Mouse (Mus musculus) intestine, embryonic 16.5 days (tissue): ENCODE results near the gene Akap2. TPM values are rescaled to one million over a fixed set of nuclear protein-coding genes. Genes with fewer than 3 reads are reported as not detected.

Experiments used
- ATAC-seq: fragments of 200-750 bp; cut with Nextera tagmentation; 2 replicates; pipeline ENCODE4 v1.8.0; 2017; ENCODE audit warnings: moderate TSS enrichment, moderate library complexity
- H3K27ac ChIP-seq: fragments of 300-500 bp; sonication (generic); 2 replicates; pipeline ENCODE4 v1.5.1; 2014; ENCODE audit warnings: mild to moderate bottlenecking, low read length
- H3K27me3 ChIP-seq: fragments of 300-500 bp; sonication (generic); replicated peaks from 2 replicates; pipeline ENCODE4 v1.6.1; 2014; ENCODE audit warnings: low read length, control low read depth, mixed read lengths; ENCODE audit not compliant: control insufficient read depth, insufficient read depth
- H3K36me3 ChIP-seq: fragments of 300-500 bp; sonication (generic); 2 replicates; pipeline ENCODE4 v1.6.1; 2014; ENCODE audit warnings: low read length, control low read depth; ENCODE audit not compliant: control insufficient read depth, insufficient read depth
- H3K4me1 ChIP-seq: fragments of 300-500 bp; sonication (generic); 2 replicates; pipeline ENCODE4 v1.6.1; 2014; ENCODE audit warnings: low read length, control low read depth, mixed read lengths; ENCODE audit not compliant: control insufficient read depth, insufficient read depth
- H3K4me2 ChIP-seq: fragments of 300-500 bp; sonication (generic); 2 replicates; pipeline ENCODE4 v1.6.1; 2014; ENCODE audit warnings: low read depth, low read length, control low read depth
- H3K4me3 ChIP-seq: fragments of 300-500 bp; sonication (generic); 2 replicates; pipeline ENCODE4 v1.5.1; 2014; ENCODE audit warnings: mild to moderate bottlenecking, low read length
- H3K9ac ChIP-seq: fragments of 300-500 bp; sonication (generic); 2 replicates; pipeline ENCODE4 v1.6.1; 2014; ENCODE audit warnings: low read depth, low read length
- H3K9me3 ChIP-seq: fragments of 300-500 bp; sonication (generic); 2 replicates; pipeline ENCODE4 v1.6.1; 2016; ENCODE audit warnings: low read length, control low read depth; ENCODE audit not compliant: control insufficient read depth
- WGBS: fragments of 180-500 bp; shearing (Covaris S2); extraction: QIAGEN DNeasy Blood & Tissue Kit; methylation state at CpG from one replicate; pipeline ENCODE4 v1.1.7; 2014; 5-methylcytosine and 5-hydroxymethylcytosine counted together
- polyA plus RNA-seq: library from polyadenylated mRNA; unstranded; fragments of >200 nt; fragmentation: Nextera tagmentation; extraction: Ambion mirVana; gene quantifications from 2 replicates; pipeline ENCODE4 v1.2.1, GENCODE M21; 2015

The Akap2 gene
- polyA plus RNA-seq, 1 experiment from 2014 or later: 20.3 TPM

DNA sequence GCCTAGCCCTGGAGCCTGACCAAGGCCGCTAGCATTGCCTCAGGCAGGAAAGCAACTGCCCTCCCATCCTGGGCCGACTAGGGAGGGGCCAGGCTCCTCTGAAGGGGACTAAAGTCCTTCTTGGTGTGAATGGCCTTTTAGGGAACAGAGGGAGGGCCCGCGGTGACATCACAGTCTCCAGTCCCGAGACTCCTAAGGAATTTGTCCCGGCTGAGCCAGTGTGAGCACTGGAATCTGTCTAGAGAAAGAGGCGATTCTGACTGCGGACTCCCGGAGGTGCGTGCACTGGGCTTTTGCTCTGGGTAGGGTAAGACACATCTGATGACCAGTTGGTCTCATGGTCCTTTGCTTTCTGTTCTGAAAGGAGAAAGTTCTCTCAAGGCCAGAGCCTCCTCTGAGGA, 127.6 kb downstream of the Akap2 start:
- Histone ChIP-seq H3K4me1 (peaks cover 24% of the 10 kb centered on the region), H3K9ac (peak overlapping the region; percentile 55)
- WGBS: 3% methylated on average over 10 of the region's 10 CpGs

DNA sequence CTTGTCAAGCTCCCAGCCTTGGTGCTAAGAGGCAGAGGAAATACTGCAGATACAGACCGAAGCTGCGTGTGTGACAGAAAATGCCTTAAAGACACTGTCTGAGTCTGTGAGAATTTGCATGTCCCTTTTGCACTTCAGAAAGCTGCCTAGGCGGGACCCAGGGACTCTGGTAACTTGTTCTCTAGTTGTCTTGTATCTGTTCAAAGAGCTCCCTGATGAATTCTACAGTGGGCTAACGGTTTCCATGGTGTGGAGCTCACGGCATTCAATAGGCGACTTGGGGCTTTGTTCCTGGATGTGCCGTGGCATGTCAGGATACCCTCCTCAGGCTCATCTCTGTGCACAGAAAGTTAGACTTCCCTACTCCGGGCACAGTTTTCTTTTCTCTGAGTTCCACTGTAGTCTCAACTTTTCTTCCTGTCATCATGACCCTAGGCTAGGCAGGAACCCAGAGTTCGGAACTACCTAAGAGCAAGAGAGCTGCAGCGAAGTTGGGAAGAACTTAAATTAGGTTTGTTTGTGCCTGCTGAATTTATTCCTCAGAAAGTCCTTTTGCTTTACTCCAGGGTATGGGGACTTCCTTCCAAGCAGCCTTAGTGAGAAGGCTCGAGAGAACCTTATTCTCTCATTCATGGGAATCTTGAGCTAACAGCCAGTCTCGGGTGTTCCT, 128.2 kb downstream of the Akap2 start:
- Histone ChIP-seq H3K4me2 (peak overlapping the region; percentile 50), H3K36me3 (no peaks in the 10 kb centered on the region), H3K4me1 (peaks cover 24% of the 10 kb centered on the region), H3K27me3 (no peaks in the 10 kb centered on the region), H3K9me3 (no peaks in the 10 kb centered on the region), H3K27ac (peak overlapping the region; percentile 82), H3K4me3 (peak overlapping the region; percentile 46), H3K9ac (peak overlapping the region; percentile 55)
- ATAC-seq: no peak
- WGBS: 32% methylated on average over 12 of the region's 12 CpGs

More for the DNA sequence above, 127.6 kb downstream of the Akap2 start:
- no peaks in the 10 kb centered on the region for H3K27me3 ChIP-seq
- no peaks in the 10 kb centered on the region for H3K9me3 ChIP-seq
- H3K36me3 ChIP-seq: no peaks in the 10 kb centered on the region
- H3K4me3 ChIP-seq: peak overlapping the region; percentile 46
- peak overlapping the region; percentile 82 for H3K27ac ChIP-seq
- ATAC-seq: peak; percentile 96
- peak overlapping the region; percentile 50 for H3K4me2 ChIP-seq

DNA sequence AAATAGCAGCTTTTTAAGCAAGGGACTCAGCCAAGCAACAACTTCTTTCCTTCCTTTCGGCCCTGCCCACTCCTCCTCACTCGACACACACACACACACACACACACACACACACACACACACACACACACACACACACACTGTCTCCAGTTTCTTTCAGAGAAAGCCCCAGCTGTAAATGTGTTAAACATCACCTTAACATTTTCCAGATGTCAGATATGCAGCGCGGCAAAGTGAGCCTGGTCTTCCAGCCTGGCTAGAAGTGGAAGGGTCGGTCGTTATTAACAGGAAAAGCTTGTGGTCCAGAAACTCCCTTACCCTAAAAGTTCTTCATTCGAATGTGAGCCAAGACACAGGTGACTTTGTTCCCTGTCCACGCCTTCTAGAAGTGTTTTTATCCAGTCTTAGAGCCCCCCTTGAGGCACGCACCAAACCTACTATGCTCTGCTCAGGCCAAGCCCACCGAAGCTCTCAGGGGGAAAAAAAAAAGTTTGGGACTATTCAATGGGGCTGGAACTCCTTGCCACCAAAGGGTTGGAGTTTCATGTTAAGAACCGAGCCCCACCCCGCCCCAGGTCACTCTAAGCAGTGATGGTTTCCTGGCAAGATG, 129.0 kb downstream of the Akap2 start:
- Histone ChIP-seq H3K4me1 (peaks cover 28% of the 10 kb centered on the region), H3K27ac (peak overlapping the region; percentile 86), H3K36me3 (no peaks in the 10 kb centered on the region), H3K9me3 (no peaks in the 10 kb centered on the region), H3K9ac (peak overlapping the region; percentile 55), H3K27me3 (no peaks in the 10 kb centered on the region), H3K4me3 (peak overlapping the region; percentile 46), H3K4me2 (peak overlapping the region; percentile 50)
- 32% methylated on average over 12 of the region's 12 CpGs for WGBS
- no peak for ATAC-seq

DNA sequence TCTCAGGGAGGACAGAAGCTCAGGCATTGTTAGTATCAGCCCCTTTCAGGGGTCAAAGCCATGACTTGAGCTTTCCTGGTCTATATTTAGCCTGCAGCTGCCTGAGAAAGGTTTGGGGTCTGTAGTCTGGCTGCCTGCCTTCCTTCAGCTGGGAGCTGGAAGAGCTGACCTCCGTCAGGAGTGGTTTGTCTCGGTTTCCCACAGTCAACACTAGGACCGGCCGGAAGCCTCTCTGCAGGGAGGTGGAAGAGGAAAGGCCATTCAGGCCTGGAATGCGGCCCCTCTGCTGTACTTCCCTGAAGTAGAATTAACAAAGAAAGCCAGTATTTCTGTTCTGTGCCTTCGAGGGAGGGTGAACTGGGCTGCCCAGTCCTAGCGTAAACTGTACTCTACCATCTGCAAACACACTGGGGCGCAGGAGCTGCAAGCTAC, 129.6 kb downstream of the Akap2 start:
- Histone ChIP-seq H3K9me3 (no peaks in the 10 kb centered on the region), H3K4me3 (peak overlapping the region; percentile 46), H3K27me3 (no peaks in the 10 kb centered on the region), H3K36me3 (no peaks in the 10 kb centered on the region), H3K4me2 (peak overlapping the region; percentile 50), H3K9ac (peak overlapping the region; percentile 49; the same call in 1 of the 2 replicates), H3K4me1 (peaks cover 32% of the 10 kb centered on the region), H3K27ac (peak overlapping the region; percentile 86)
- peak; percentile 47; the same call in 1 of the 2 replicates for ATAC-seq
- WGBS: 37% methylated on average over 8 of the region's 8 CpGs

GRCm38 (mm10) chr4:57847676-57848075, 130.2 kb downstream of the Akap2 start:
- Histone ChIP-seq H3K36me3 (no peaks in the 10 kb centered on the region), H3K27ac (peak overlapping the region; percentile 86), H3K9me3 (no peaks in the 10 kb centered on the region), H3K4me2 (peak overlapping the region; percentile 50), H3K9ac (0 out of 2 replicates have a peak overlapping the region, but pooled peaks have one; percentile 49), H3K4me3 (peak overlapping the region; percentile 46), H3K4me1 (peaks cover 35% of the 10 kb centered on the region), H3K27me3 (no peaks in the 10 kb centered on the region)
- ATAC-seq: no peak
- 84% methylated on average over 3 of the region's 3 CpGs for WGBS

GRCm38 (mm10) chr4:57849465-57849864, 132.0 kb downstream of the Akap2 start:
- no peak overlapping the region for H3K9ac ChIP-seq
- no peak overlapping the region for H3K4me3 ChIP-seq
- WGBS: 71% methylated on average over 6 of the region's 6 CpGs
- no peaks in the 10 kb centered on the region for H3K27me3 ChIP-seq
- H3K4me2 ChIP-seq: no peak overlapping the region
- H3K4me1 ChIP-seq: peaks cover 34% of the 10 kb centered on the region
- no peaks in the 10 kb centered on the region for H3K9me3 ChIP-seq
- no peak overlapping the region for H3K27ac ChIP-seq
- ATAC-seq: no peak
- H3K36me3 ChIP-seq: no peaks in the 10 kb centered on the region

GRCm38 (mm10) chr4:57851731-57852130, 134.3 kb downstream of the Akap2 start:
- H3K4me2 ChIP-seq: no peak overlapping the region
- peaks cover 16% of the 10 kb centered on the region for H3K36me3 ChIP-seq
- H3K4me3 ChIP-seq: no peak overlapping the region
- H3K27ac ChIP-seq: no peak overlapping the region
- no peaks in the 10 kb centered on the region for H3K9me3 ChIP-seq
- ATAC-seq: no peak
- no peak overlapping the region for H3K9ac ChIP-seq
- H3K4me1 ChIP-seq: peaks cover 24% of the 10 kb centered on the region
- no peaks in the 10 kb centered on the region for H3K27me3 ChIP-seq
- WGBS: 67% methylated on average over 1 of the region's 1 CpGs

DNA sequence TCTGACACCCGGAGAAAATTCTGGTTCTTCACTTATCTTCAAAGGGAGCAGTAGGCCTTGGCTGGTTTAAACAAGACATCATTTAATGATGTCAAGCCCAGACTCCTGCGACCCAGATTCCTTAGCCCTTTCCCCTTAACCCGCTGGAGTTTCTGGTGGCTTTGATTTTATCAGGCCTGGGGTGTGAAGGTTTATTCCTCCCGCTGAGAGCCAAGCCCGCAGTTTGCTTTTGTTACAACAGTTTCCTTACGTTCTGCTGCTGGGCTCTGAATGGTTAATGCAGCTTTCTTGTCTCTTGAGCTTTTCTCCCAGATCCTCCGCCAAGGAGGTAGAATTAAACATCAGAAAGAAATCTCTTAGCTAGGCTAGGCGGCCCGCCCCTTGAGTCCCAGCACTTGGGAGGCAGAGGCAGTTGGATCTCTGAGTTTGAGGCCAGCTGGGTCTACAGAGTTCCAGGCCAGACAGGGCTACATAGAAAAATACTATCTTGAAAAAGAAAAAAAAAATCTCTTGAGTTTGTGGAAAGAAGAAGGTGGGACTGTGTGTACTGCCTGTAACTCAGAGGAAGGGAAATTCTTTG, 135.1 kb downstream of the Akap2 start:
- Histone ChIP-seq H3K9ac (no peak overlapping the region), H3K27me3 (no peaks in the 10 kb centered on the region), H3K4me3 (no peak overlapping the region), H3K36me3 (peaks cover 23% of the 10 kb centered on the region), H3K9me3 (no peaks in the 10 kb centered on the region), H3K4me2 (no peak overlapping the region), H3K4me1 (peaks cover 17% of the 10 kb centered on the region), H3K27ac (no peak overlapping the region)
- 41% methylated on average over 9 of the region's 9 CpGs for WGBS
- no peak for ATAC-seq

- no peak overlapping the region for H3K4me2 ChIP-seq
- peaks cover 10% of the 10 kb centered on the region; the same call in 1 of the 2 replicates for H3K4me1 ChIP-seq
- H3K4me3 ChIP-seq: no peak overlapping the region
- peaks cover 25% of the 10 kb centered on the region for H3K36me3 ChIP-seq
- no peaks in the 10 kb centered on the region for H3K27me3 ChIP-seq
- no peak overlapping the region for H3K9ac ChIP-seq
- no peak overlapping the region for H3K27ac ChIP-seq
- no peaks in the 10 kb centered on the region for H3K9me3 ChIP-seq
- WGBS: 87% methylated on average over 6 of the region's 6 CpGs
- ATAC-seq: no peak
Observed at GRCm38 (mm10) chr4:57854181-57854580, 136.7 kb downstream of the Akap2 start.
